Mouse (Mus musculus) ES-Bruce4 (cell line): ENCODE measurements around the gene Erc2. TPM values are rescaled to one million over a fixed set of nuclear protein-coding genes. Genes with fewer than 3 reads are reported as not detected.
A peak's percentile ranks its signal among the peaks of the same experiment; 100 is the strongest.

ENCODE experiments used
- H3K27ac ChIP-seq: 2 replicates; pipeline ENCODE4 v1.5.1; 2012; ENCODE audit warnings: low read length, inconsistent platforms; ENCODE audit not compliant: insufficient read depth
- H3K27me3 ChIP-seq: 2 replicates; pipeline ENCODE4 v1.6.1; 2012; ENCODE audit warnings: mild to moderate bottlenecking, low read length, inconsistent platforms; ENCODE audit not compliant: control insufficient read depth, poor library complexity, insufficient read depth, severe bottlenecking
- H3K36me3 ChIP-seq: 2 replicates; pipeline ENCODE4 v1.6.1; 2012; ENCODE audit warnings: inconsistent platforms, mild to moderate bottlenecking, low read length, moderate library complexity; ENCODE audit not compliant: control insufficient read depth, poor library complexity, insufficient read depth, severe bottlenecking
- H3K4me1 ChIP-seq: one replicate; pipeline ENCODE4 v1.8.1; 2011; ENCODE audit warnings: low read length; ENCODE audit not compliant: control insufficient read depth, insufficient read depth
- H3K4me3 ChIP-seq: 2 replicates; pipeline ENCODE4 v1.5.1; 2011; ENCODE audit warnings: low read depth, mild to moderate bottlenecking, low read length
- H3K9ac ChIP-seq: 2 replicates; pipeline ENCODE4 v1.6.1; 2012; ENCODE audit warnings: low read depth, mild to moderate bottlenecking, inconsistent platforms; ENCODE audit not compliant: poor library complexity, severe bottlenecking
- H3K9me3 ChIP-seq: replicated peaks from 2 replicates; pipeline ENCODE4 v1.6.1; 2012; ENCODE audit warnings: mild to moderate bottlenecking, low read length, inconsistent platforms; ENCODE audit not compliant: control insufficient read depth, poor library complexity, insufficient read depth, severe bottlenecking
- CTCF ChIP-seq: IDR thresholded peaks from one replicate; pipeline ENCODE4 v1.8.1; 2011; ENCODE audit warnings: low read depth, low read length
- EP300 ChIP-seq: IDR thresholded peaks from 2 replicates; pipeline ENCODE4 v1.6.1; 2011; ENCODE audit warnings: low read depth, low read length; ENCODE audit not compliant: insufficient read depth
- POLR2A ChIP-seq: IDR thresholded peaks from one replicate; pipeline ENCODE4 v1.8.1; 2011; ENCODE audit warnings: low read length; ENCODE audit not compliant: insufficient read depth
- polyA plus RNA-seq: library from polyadenylated mRNA; stranded (reverse); fragments of >200 nt; gene quantifications from 2 replicates; pipeline ENCODE4 v1.2.4, GENCODE M21; 2011; ENCODE audit warnings: low read depth; ENCODE audit not compliant: missing spikeins, insufficient read depth, insufficient read length

The Erc2 gene
- polyA plus RNA-seq, 1 experiment = 10.0 TPM

DNA sequence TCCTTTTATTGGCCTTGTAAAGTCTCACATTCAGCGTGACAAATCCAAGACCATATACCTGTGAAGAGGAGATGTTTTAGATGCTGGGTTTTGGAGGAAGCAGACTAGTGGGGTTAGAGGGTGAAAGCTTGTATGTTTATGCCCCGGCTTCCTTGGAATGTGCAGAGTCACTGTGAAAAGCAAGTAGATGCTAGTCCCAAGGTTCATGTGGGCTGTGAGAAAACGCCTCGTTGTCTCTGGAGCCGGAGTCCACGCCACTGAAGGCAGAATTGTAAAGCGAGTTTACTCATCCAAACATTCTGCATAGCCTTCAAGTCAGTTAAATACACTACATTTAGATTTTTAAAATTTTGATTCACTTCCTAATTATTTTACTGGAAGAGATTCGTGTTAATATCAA lies 748.5 kb downstream of the Erc2 start:
- Histone ChIP-seq H3K4me3 (no peak overlapping the region), H3K27ac (no peak overlapping the region), H3K27me3 (no peaks in the 10 kb centered on the region), H3K36me3 (no peaks in the 10 kb centered on the region), H3K9me3 (0 out of 2 replicates have a peak, but pooled peaks cover 3% of the 10 kb centered on the region), H3K4me1 (no peaks in the 10 kb centered on the region), H3K9ac (no peak overlapping the region)
- no peak for TF ChIP-seq EP300
- TF ChIP-seq CTCF = no peak
- no peak for TF ChIP-seq POLR2A

DNA sequence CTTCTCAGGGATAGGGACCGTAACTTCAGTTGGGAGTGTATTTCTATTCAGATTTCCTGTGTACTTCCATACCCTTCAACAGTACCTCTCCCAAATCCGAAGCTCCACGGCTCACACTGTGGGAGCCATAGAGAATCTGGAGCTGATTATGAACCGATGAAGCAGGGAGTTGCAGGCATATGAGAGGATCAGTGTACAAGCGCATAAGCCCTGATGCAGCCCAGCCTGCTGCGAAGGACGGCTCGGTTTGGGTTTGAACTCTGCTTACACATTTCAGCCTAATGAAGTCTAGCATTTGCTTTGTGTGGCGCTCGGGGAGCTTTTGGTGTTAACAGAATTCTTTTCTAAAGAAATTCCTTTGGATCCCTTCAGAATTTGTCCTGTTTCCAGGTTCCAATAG lies 749.4 kb downstream of the Erc2 start:
- TF ChIP-seq CTCF (no peak), EP300 (no peak), POLR2A (no peak)
- H3K9me3 ChIP-seq = 0 out of 2 replicates have a peak, but pooled peaks cover 3% of the 10 kb centered on the region
- H3K27me3 ChIP-seq = no peaks in the 10 kb centered on the region
- H3K4me1 ChIP-seq = no peaks in the 10 kb centered on the region
- H3K9ac ChIP-seq = no peak overlapping the region
- H3K27ac ChIP-seq = no peak overlapping the region
- no peaks in the 10 kb centered on the region for H3K36me3 ChIP-seq
- no peak overlapping the region for H3K4me3 ChIP-seq

DNA sequence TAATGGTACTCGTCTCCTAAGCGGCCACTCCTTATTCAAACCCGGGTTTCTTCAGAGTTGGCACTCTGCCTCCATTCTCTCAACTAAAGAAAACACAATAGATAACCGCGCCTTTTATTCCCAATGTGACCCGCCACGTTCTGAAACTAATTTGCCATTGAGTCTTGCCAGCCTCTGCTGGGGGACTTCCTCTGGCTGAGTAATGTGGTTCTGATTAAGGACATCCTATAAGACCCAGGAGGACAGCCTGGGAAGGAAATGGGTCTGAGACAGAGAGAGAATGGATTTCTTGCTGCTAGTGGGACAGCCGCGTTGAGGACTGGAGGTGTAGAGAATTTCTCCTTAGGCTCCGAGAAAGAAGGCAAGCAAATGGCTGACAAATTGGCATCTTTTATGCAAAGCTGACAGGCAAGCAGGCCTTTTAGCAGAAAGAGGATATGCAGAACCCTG lies 753.4 kb downstream of the Erc2 start:
- Histone ChIP-seq H3K27ac (no peak overlapping the region), H3K9ac (no peak overlapping the region), H3K9me3 (0 out of 2 replicates have a peak, but pooled peaks cover 3% of the 10 kb centered on the region), H3K4me3 (no peak overlapping the region), H3K27me3 (no peaks in the 10 kb centered on the region), H3K36me3 (no peaks in the 10 kb centered on the region), H3K4me1 (no peaks in the 10 kb centered on the region)
- TF ChIP-seq POLR2A = no peak
- TF ChIP-seq CTCF = no peak
- TF ChIP-seq EP300 = no peak

DNA sequence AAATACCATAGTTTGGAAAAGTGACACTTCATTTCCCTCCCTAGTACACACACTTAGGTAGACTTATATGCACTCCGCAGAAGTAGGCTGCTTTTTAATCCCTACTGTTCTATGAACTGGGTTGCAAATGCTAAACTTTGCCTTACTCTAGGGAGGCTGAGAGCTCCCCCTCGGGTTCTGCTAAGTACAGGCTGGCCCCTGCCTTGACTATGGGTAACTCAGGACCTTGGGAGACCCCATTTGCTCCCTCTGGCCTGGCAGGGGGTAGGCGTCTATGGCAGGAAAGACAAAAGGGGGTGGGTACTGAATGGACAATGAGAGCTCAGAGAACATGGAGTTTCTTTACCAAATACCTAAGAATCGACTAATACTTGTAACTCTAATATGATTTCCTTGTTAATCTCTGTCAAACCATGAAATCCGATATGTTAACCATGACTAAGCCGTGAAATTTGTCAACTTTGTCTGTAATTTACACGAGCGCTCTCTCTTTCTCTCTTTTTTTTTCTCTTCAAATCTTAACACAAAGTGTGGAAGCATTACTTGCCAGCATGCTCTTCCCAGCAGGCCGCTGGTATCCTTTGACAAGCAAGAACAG lies 754.1 kb downstream of the Erc2 start:
- H3K27ac ChIP-seq = no peak overlapping the region
- no peaks in the 10 kb centered on the region for H3K9me3 ChIP-seq
- H3K27me3 ChIP-seq = no peaks in the 10 kb centered on the region
- no peak overlapping the region for H3K4me3 ChIP-seq
- H3K9ac ChIP-seq = no peak overlapping the region
- TF ChIP-seq CTCF = no peak
- no peak for TF ChIP-seq POLR2A
- no peaks in the 10 kb centered on the region for H3K36me3 ChIP-seq
- H3K4me1 ChIP-seq = no peaks in the 10 kb centered on the region

DNA sequence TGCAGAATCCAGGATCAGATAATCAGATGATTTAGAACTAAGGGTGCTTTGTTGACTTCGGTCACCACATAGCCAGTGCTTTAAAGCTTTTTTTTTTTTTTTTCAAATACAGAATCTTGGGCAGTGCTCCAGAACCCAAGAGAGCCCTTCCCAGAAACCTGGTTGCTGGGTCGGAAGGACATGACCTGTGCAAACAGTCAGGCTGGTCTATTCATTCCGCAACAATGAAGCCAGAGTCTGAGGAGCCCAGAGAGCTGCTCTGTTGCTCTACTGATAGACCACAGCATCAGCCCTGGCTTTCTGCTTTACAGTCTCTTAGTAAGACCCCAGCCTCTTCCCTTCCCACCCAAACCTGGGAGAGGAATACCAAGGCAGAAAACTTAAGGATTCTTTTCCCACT lies 755.3 kb downstream of the Erc2 start:
- no peak overlapping the region for H3K27ac ChIP-seq
- no peaks in the 10 kb centered on the region for H3K27me3 ChIP-seq
- no peaks in the 10 kb centered on the region for H3K36me3 ChIP-seq
- H3K4me3 ChIP-seq = no peak overlapping the region
- no peaks in the 10 kb centered on the region for H3K9me3 ChIP-seq
- H3K4me1 ChIP-seq = no peaks in the 10 kb centered on the region
- H3K9ac ChIP-seq = no peak overlapping the region
- TF ChIP-seq POLR2A = no peak
- TF ChIP-seq EP300 = no peak
- TF ChIP-seq CTCF = no peak

DNA sequence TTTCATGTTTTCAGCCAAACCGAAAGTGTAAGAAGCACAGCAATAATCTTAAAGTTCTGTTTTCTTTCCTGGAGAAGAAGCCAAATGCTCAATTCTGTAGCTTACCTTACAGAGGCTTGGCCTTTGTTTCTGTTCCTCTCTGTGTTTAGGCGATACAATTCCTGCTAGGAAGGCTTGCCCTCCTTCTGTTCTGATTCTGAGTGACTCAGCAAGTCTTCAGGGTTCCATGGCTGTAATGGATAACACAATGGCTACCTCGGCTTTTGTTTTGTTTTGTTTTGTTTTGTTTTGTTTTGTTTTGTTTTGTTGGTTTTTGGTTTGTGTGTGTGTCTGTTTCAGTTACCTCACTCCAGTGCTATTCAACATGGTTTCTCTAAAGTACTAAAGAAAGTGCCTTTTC lies 757.9 kb downstream of the Erc2 start:
- no peaks in the 10 kb centered on the region for H3K36me3 ChIP-seq
- H3K27me3 ChIP-seq = no peaks in the 10 kb centered on the region
- TF ChIP-seq EP300 = no peak
- TF ChIP-seq POLR2A = no peak
- TF ChIP-seq CTCF = no peak
- no peaks in the 10 kb centered on the region for H3K9me3 ChIP-seq
- no peak overlapping the region for H3K9ac ChIP-seq
- no peak overlapping the region for H3K4me3 ChIP-seq
- H3K27ac ChIP-seq = 0 out of 2 replicates have a peak overlapping the region, but pooled peaks have one; percentile 40
- H3K4me1 ChIP-seq = no peaks in the 10 kb centered on the region
